Mouse (Mus musculus): ENCODE data around the gene Fhl2. TPM values are rescaled to one million over a fixed set of nuclear protein-coding genes. Genes with fewer than 3 reads are reported as not detected.

Gene Fhl2
- polyA plus RNA-seq, 1 experiment from 2014 or later = 22.4 TPM

- H3K4me3 ChIP-seq = peak overlapping the region; percentile 69
- peak overlapping the region; percentile 85 for H3K9ac ChIP-seq
- H3K27me3 ChIP-seq = peaks cover 4% of the 10 kb centered on the region; the same call in 1 of the 2 replicates
- peak overlapping the region; percentile 57 for H3K27ac ChIP-seq (replicated peaks)
- H3K9me3 ChIP-seq = no peaks in the 10 kb centered on the region
- peak overlapping the region; percentile 69 for H3K4me2 ChIP-seq
- peak; percentile 95 for ATAC-seq (ENCODE audit: low read depth)
- H3K36me3 ChIP-seq = no peaks in the 10 kb centered on the region
- WGBS = 5% methylated on average over 61 of the region's 61 CpGs
- peaks cover 16% of the 10 kb centered on the region for H3K4me1 ChIP-seq (replicated peaks)
Measured at GRCm38 (mm10) chr1:43163467-43164418, 33.0 kb downstream of the Fhl2 start.

DNA sequence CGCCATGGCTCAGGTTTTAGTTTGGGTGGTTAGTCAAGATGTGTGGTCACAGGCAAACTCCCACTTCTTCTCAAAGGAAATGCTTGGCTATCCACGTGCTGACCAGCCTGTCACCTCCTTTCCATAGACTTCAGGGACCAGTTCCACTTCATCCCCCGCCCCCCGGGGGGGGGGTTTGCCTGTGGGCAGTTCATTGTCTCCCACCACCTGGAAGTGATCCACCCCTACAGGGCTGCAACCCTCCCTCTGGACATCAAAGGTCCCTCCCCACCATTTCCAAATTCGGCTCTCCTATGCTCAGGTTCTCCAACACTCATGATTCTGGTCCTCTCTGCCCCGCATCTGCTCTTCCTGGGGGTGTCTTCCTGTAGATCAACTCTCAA is 33.7 kb downstream of the Fhl2 start:
- Histone ChIP-seq H3K27ac (replicated peaks) (peak overlapping the region; percentile 57; the same call in 1 of the 2 replicates), H3K27me3 (peaks cover 4% of the 10 kb centered on the region; the same call in 1 of the 2 replicates), H3K4me3 (peak overlapping the region; percentile 69), H3K4me1 (replicated peaks) (peaks cover 16% of the 10 kb centered on the region), H3K36me3 (no peaks in the 10 kb centered on the region), H3K9me3 (no peaks in the 10 kb centered on the region), H3K9ac (peak overlapping the region; percentile 85), H3K4me2 (peak overlapping the region; percentile 69)
- WGBS = 0% methylated on average over 6 of the region's 6 CpGs
- peak; percentile 60 for ATAC-seq (ENCODE audit: low read depth)

DNA sequence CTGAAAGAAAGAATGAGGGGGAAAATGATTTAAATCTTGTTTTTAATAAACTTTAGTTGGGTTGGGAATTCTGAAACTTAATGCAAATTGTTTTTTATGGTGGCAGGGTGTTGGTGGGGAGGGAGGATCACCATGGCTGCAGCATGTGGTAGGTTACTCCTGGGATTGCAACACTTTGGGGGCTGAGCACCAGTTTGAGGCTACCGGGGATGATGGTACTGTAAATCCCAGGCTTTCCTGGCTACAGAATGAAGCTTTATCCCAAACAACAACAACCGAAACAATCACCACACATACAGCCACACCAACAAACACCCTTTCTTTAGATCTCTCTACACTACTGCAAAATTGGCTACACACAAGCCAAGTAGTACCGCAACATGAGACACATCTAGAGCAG is 34.4 kb downstream of the Fhl2 start:
- Histone ChIP-seq H3K4me1 (replicated peaks) (peaks cover 16% of the 10 kb centered on the region), H3K36me3 (no peaks in the 10 kb centered on the region), H3K9me3 (no peaks in the 10 kb centered on the region), H3K27ac (replicated peaks) (no peak overlapping the region), H3K4me2 (peak overlapping the region; percentile 69), H3K9ac (no peak overlapping the region), H3K4me3 (peak overlapping the region; percentile 69), H3K27me3 (peaks cover 4% of the 10 kb centered on the region; the same call in 1 of the 2 replicates)
- 88% methylated on average over 3 of the region's 3 CpGs for WGBS
- ATAC-seq (ENCODE audit: low read depth) = no peak

DNA sequence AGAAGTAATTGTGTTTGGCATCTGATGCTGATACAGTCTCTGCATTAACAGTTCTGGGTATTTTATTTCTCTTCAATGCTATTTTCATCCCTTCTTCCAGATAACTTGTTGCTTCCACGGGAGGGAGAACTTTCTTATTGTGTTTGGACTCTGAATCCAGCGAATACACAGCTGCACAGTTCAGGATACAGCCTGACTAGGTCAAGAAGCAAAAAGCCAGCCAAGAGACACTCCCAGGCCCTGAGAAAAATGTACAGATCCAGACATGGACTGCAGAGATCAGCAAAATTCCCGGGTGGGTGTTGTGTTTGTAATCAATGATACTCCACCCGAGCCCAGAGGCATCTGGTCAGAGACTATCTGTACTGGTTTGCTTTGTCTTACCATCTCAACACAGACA is 37.4 kb downstream of the Fhl2 start:
- Histone ChIP-seq H3K4me2 (no peak overlapping the region), H3K27me3 (peaks cover 4% of the 10 kb centered on the region; the same call in 1 of the 2 replicates), H3K9me3 (no peaks in the 10 kb centered on the region), H3K9ac (no peak overlapping the region), H3K27ac (replicated peaks) (no peak overlapping the region), H3K4me3 (no peak overlapping the region), H3K36me3 (no peaks in the 10 kb centered on the region), H3K4me1 (replicated peaks) (peaks cover 16% of the 10 kb centered on the region)
- no peak for ATAC-seq (ENCODE audit: low read depth)
- WGBS = 71% methylated on average over 4 of the region's 4 CpGs

- no peak overlapping the region for H3K27ac ChIP-seq (replicated peaks)
- no peaks in the 10 kb centered on the region for H3K9me3 ChIP-seq
- H3K9ac ChIP-seq = no peak overlapping the region
- H3K4me3 ChIP-seq = no peak overlapping the region
- H3K36me3 ChIP-seq = no peaks in the 10 kb centered on the region
- WGBS = 88% methylated on average over 2 of the region's 2 CpGs
- H3K4me1 ChIP-seq (replicated peaks) = peaks cover 6% of the 10 kb centered on the region
- H3K27me3 ChIP-seq = peaks cover 4% of the 10 kb centered on the region; the same call in 1 of the 2 replicates
- no peak for ATAC-seq (ENCODE audit: low read depth)
- H3K4me2 ChIP-seq = no peak overlapping the region
Measured at GRCm38 (mm10) chr1:43157907-43158306, 38.9 kb downstream of the Fhl2 start.

GRCm38 (mm10) chr1:43154491-43154890 is 42.3 kb downstream of the Fhl2 start:
- no peaks in the 10 kb centered on the region for H3K9me3 ChIP-seq
- H3K27ac ChIP-seq (replicated peaks) = no peak overlapping the region
- no peaks in the 10 kb centered on the region for H3K36me3 ChIP-seq
- H3K4me1 ChIP-seq (replicated peaks) = no peaks in the 10 kb centered on the region
- H3K9ac ChIP-seq = no peak overlapping the region
- WGBS = 65% methylated on average over 2 of the region's 2 CpGs
- H3K4me2 ChIP-seq = no peak overlapping the region
- no peaks in the 10 kb centered on the region for H3K27me3 ChIP-seq
- H3K4me3 ChIP-seq = no peak overlapping the region
- no peak for ATAC-seq (ENCODE audit: low read depth)

GRCm38 (mm10) chr1:43153538-43153937 is 43.2 kb downstream of the Fhl2 start:
- Histone ChIP-seq H3K4me3 (no peak overlapping the region), H3K36me3 (no peaks in the 10 kb centered on the region), H3K4me1 (replicated peaks) (no peaks in the 10 kb centered on the region), H3K9ac (no peak overlapping the region), H3K4me2 (no peak overlapping the region), H3K27ac (replicated peaks) (no peak overlapping the region), H3K27me3 (no peaks in the 10 kb centered on the region), H3K9me3 (no peaks in the 10 kb centered on the region)
- ATAC-seq (ENCODE audit: low read depth) = no peak
- 85% methylated on average over 5 of the region's 5 CpGs for WGBS

GRCm38 (mm10) chr1:43152626-43153025 is 44.2 kb downstream of the Fhl2 start:
- WGBS = 92% methylated on average over 4 of the region's 4 CpGs
- Histone ChIP-seq H3K4me1 (replicated peaks) (no peaks in the 10 kb centered on the region), H3K4me2 (no peak overlapping the region), H3K9ac (no peak overlapping the region), H3K36me3 (no peaks in the 10 kb centered on the region), H3K4me3 (no peak overlapping the region), H3K9me3 (no peaks in the 10 kb centered on the region), H3K27ac (replicated peaks) (no peak overlapping the region), H3K27me3 (no peaks in the 10 kb centered on the region)
- no peak for ATAC-seq (ENCODE audit: low read depth)

GRCm38 (mm10) chr1:43150225-43150624 is 46.6 kb downstream of the Fhl2 start:
- Histone ChIP-seq H3K4me1 (replicated peaks) (no peaks in the 10 kb centered on the region), H3K4me3 (no peak overlapping the region), H3K27ac (replicated peaks) (no peak overlapping the region), H3K36me3 (no peaks in the 10 kb centered on the region), H3K4me2 (no peak overlapping the region), H3K9me3 (no peaks in the 10 kb centered on the region), H3K9ac (no peak overlapping the region), H3K27me3 (no peaks in the 10 kb centered on the region)
- no peak for ATAC-seq (ENCODE audit: low read depth)
- WGBS = 74% methylated on average over 3 of the region's 3 CpGs

GRCm38 (mm10) chr1:43147474-43147873 is 49.3 kb downstream of the Fhl2 start:
- no peak overlapping the region for H3K27ac ChIP-seq (replicated peaks)
- no peaks in the 10 kb centered on the region for H3K27me3 ChIP-seq
- no peaks in the 10 kb centered on the region for H3K36me3 ChIP-seq
- H3K4me2 ChIP-seq = no peak overlapping the region
- no peaks in the 10 kb centered on the region for H3K4me1 ChIP-seq (replicated peaks)
- H3K4me3 ChIP-seq = no peak overlapping the region
- no peak for ATAC-seq (ENCODE audit: low read depth)
- 46% methylated on average over 2 of the region's 2 CpGs for WGBS
- no peaks in the 10 kb centered on the region for H3K9me3 ChIP-seq
- H3K9ac ChIP-seq = no peak overlapping the region

DNA sequence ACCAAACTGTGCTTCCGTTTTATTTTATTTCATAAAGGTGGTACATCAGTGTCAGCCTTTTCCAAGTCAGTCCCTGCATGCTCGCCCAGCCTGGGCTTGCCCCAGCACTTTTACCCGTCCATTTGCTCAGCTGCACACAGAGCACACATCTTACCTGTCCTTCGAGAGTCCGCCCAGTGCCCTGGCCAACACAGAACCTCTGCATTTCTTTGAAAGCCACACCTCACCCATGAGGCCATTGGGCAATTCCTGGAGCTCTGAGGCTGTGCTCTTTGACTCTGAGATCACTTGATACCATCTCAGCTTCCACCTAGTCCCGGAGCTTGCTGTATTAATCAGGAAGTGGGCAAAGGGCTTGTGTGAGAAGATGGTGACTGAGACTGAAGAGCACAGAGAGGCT is 51.4 kb downstream of the Fhl2 start:
- Histone ChIP-seq H3K4me2 (no peak overlapping the region), H3K4me3 (no peak overlapping the region), H3K27ac (replicated peaks) (no peak overlapping the region), H3K4me1 (replicated peaks) (no peaks in the 10 kb centered on the region), H3K9me3 (no peaks in the 10 kb centered on the region), H3K27me3 (no peaks in the 10 kb centered on the region), H3K9ac (no peak overlapping the region), H3K36me3 (no peaks in the 10 kb centered on the region)
- no peak for ATAC-seq (ENCODE audit: low read depth)
- 89% methylated on average over 6 of the region's 6 CpGs for WGBS

DNA sequence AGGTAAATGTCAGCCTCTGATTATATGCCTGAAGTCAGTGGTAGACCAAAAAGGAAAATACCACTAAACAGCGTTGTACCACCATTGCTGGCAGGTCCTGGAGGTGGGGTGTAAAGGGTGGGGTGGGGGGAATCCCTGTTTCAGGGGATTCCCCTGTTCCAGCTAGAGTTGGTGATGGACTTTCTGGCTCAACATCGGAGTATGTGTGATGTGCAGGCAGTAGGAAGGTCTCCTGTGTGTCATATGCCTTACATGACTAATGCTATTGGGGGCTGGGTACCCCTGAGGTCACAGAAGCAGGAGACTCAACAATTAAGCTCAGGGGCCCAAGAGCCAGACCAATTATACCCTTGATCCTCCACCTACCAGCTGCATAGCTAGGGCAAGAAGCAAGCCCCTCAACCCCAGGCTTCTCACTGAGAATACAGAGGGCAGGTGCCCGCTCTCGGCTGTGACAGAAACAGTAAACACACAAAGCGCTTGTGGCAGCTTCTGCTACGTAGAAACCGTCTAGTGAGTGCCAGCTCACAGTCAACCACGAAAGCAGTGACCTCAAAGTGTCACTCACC is 52.4 kb downstream of the Fhl2 start:
- Histone ChIP-seq H3K4me1 (replicated peaks) (no peaks in the 10 kb centered on the region), H3K4me2 (no peak overlapping the region), H3K4me3 (no peak overlapping the region), H3K27ac (replicated peaks) (no peak overlapping the region), H3K27me3 (no peaks in the 10 kb centered on the region), H3K9ac (no peak overlapping the region), H3K36me3 (no peaks in the 10 kb centered on the region), H3K9me3 (no peaks in the 10 kb centered on the region)
- no peak for ATAC-seq (ENCODE audit: low read depth)
- 92% methylated on average over 8 of the region's 8 CpGs for WGBS

All from neural tube, embryonic 13.5 days (tissue).